ENCODE assay signal across 14 mouse cellular contexts in the genomic region with DNA sequence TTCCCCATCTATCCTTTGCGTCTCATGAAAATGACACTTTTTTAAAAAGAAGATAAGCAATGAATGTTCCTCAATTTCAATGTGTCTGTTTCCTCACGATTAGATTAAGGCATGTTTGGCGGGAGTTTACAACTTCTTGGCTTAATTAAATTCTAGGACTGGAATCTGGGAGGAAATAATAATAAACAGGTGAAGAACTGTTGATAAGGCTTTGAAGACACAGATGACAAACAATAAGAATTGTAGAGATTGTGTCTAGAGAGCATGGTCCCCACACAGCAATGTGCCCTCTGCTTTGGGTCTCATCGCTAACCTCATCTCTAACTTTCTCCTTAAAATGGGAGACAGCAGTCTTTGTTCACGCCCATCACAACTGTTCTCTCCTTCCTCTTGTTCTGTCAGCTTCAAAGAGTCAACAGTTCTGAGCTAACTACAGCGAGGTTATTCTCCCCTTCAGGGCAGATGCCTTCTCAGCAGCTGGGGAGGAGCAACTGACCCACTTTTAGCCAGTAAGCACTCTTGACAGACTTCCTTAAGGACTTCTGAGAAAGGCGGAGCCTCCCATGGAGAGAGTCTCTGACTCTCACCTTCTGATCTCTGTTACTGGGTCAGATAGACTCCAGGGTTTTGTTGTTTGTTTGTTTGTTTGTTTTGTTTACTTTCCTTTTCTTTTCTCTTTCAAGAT. TPM values are rescaled to one million over a fixed set of nuclear protein-coding genes. Genes with fewer than 3 reads are reported as not detected.
DNase-seq lines count a peak whose midpoint lies in the region; ATAC-seq lines count a peak whose summit lies in the region.
"Had no signal": no experiment of that assay in that cellular context is flagged by ENCODE, and none has a peak within 500 bp of the region (broad histone marks: within the 10 kb centered on the region; RNA-seq: fewer than 3 reads in every experiment).

No protein-coding gene starts in this region.

- no peak overlapping the region for H3K27ac ChIP-seq in heart, embryonic 12.5 days (ENCODE audit: poor library complexity, severe bottlenecking)
- H3K27ac ChIP-seq: hindbrain, embryonic 15.5 days; limb, embryonic 12.5 days; midbrain, embryonic 12.5 days had no signal

- no peak for ATAC-seq in megakaryocyte, adult 5-6 weeks (ENCODE audit: poor library complexity, severe bottlenecking)
- ATAC-seq in megakaryocyte progenitor cell, adult 5-6 weeks (replicated peaks; ENCODE audit: poor library complexity): peak; percentile 58
- no peak for ATAC-seq in heart, embryonic 12.5 days (ENCODE audit: insufficient number of reproducible peaks, low FRiP score)

- no peak overlapping the region for H3K9ac ChIP-seq in heart, embryonic 12.5 days
- H3K9ac ChIP-seq: hindbrain, embryonic 15.5 days; limb, embryonic 12.5 days; midbrain, embryonic 12.5 days had no signal

- H3K4me1 ChIP-seq in megakaryocyte, embryonic 14.5 days: peaks cover 83% of the 10 kb centered on the region
- peaks cover 15% of the 10 kb centered on the region for H3K4me1 ChIP-seq in heart, embryonic 12.5 days (replicated peaks)
- H3K4me1 ChIP-seq: hindbrain, embryonic 15.5 days; midbrain, embryonic 12.5 days had no signal

- H3K4me2 ChIP-seq in heart, embryonic 12.5 days: no peak overlapping the region
- H3K4me2 ChIP-seq: hindbrain, embryonic 15.5 days; limb, embryonic 12.5 days; midbrain, embryonic 12.5 days had no signal

- 57% methylated on average over 7 of the region's 7 CpGs for WGBS in heart, embryonic 12.5 days

- peak overlapping the region; percentile 67 for H3K4me3 ChIP-seq in megakaryocyte, embryonic 14.5 days (replicated peaks)
- no peak overlapping the region for H3K4me3 ChIP-seq in heart, embryonic 12.5 days
- H3K4me3 ChIP-seq: erythroblast, embryonic 14.5 days; hindbrain, embryonic 15.5 days; limb, embryonic 12.5 days; midbrain, embryonic 12.5 days had no signal

- peaks cover 2% of the 10 kb centered on the region for H3K36me3 ChIP-seq in megakaryocyte, embryonic 14.5 days (replicated peaks; ENCODE audit: low read length)
- no peaks in the 10 kb centered on the region for H3K36me3 ChIP-seq in heart, embryonic 12.5 days
- H3K36me3 ChIP-seq: hindbrain, embryonic 15.5 days; limb, embryonic 12.5 days; midbrain, embryonic 12.5 days had no signal

- H3K27me3 ChIP-seq in megakaryocyte, embryonic 14.5 days (replicated peaks): no peaks in the 10 kb centered on the region
- no peaks in the 10 kb centered on the region for H3K27me3 ChIP-seq in heart, embryonic 12.5 days (replicated peaks)
- H3K27me3 ChIP-seq: hindbrain, embryonic 15.5 days; limb, embryonic 12.5 days had no signal

- no peaks in the 10 kb centered on the region for H3K9me3 ChIP-seq in megakaryocyte, embryonic 14.5 days
- no peaks in the 10 kb centered on the region for H3K9me3 ChIP-seq in heart, embryonic 12.5 days (replicated peaks)
- H3K9me3 ChIP-seq: hindbrain, embryonic 15.5 days; limb, embryonic 12.5 days; midbrain, embryonic 12.5 days had no signal

- peak; percentile 35 for DNase-seq in liver
- DNase-seq in thymus, postnatal 4 days: peak; percentile 51
- DNase-seq in layer of hippocampus, postnatal 14 days (ENCODE audit: low spot score in 2 of 2): no peak
- DNase-seq in ovary, postnatal 14 days (ENCODE audit: low spot score): no peak
- DNase-seq: cerebellum, adult 9-10 months; kidney, adult 2 months had no signal

RNA-seq across cellular contexts. Expression of a gene that starts 9.1 kb away (rescaled TPM):
- polyA plus RNA-seq in megakaryocyte, embryonic 14.5 days (2012; ENCODE audit: insufficient read depth, low replicate concordance): 7.9 and 18.0 TPM in 2 replicates
- total RNA-seq in megakaryocyte, adult 5-6 weeks (2015): 168 and 172 TPM in 2 replicates
- total RNA-seq in megakaryocyte, adult 5-6 weeks (2017): 89.8 and 102 TPM in 2 replicates
- 81.8 and 91.6 TPM in 2 replicates for total RNA-seq in megakaryocyte progenitor cell, adult 5-6 weeks (2015)
- total RNA-seq in megakaryocyte progenitor cell, adult 5-6 weeks (2017): 40.7 and 45.9 TPM in 2 replicates
- total RNA-seq in layer of hippocampus, postnatal 14 days (2021): 1 to 10 TPM; 2.0 to 4.3 TPM
- polyA plus RNA-seq in heart, embryonic 12.5 days (2016; fragmentation: Nextera tagmentation; extraction: Ambion mirVana): 3.2 TPM in 2 replicates

RNA-seq across cellular contexts. Expression of a gene that starts 28.9 kb away (rescaled TPM):
- 0.56 TPM in 1 of 2 replicates, not detected in the other for polyA plus RNA-seq in megakaryocyte, embryonic 14.5 days (2012; ENCODE audit: insufficient read depth, low replicate concordance)
- total RNA-seq in megakaryocyte, adult 5-6 weeks (2015): 5.9 and 7.3 TPM in 2 replicates
- 10.4 and 16.2 TPM in 2 replicates for total RNA-seq in megakaryocyte, adult 5-6 weeks (2017)
- total RNA-seq in megakaryocyte progenitor cell, adult 5-6 weeks (2015): 20.2 and 21.9 TPM in 2 replicates
- total RNA-seq in megakaryocyte progenitor cell, adult 5-6 weeks (2017): 41.9 and 44.6 TPM in 2 replicates
- total RNA-seq in layer of hippocampus, postnatal 14 days (2021): 10 to 100 TPM; 13.1 to 13.6 TPM
- 15.7 and 18.5 TPM in 2 replicates for polyA plus RNA-seq in heart, embryonic 12.5 days (2016; fragmentation: Nextera tagmentation; extraction: Ambion mirVana)

Comparison
In these comparisons a context has a peak if more than half of its experiments do, and no peak if none do; other contexts are left out.
1. DNase-seq: peak in liver (single experiment) and thymus, postnatal 4 days (single experiment); none in layer of hippocampus, postnatal 14 days (0 of 2) and ovary, postnatal 14 days (single experiment).
2. RNA of a gene that starts 9.1 kb away (total RNA-seq): 89.8 to 172 TPM in megakaryocyte, adult 5-6 weeks and 40.7 to 91.6 TPM in megakaryocyte progenitor cell, adult 5-6 weeks; 2.0 to 4.3 TPM in layer of hippocampus, postnatal 14 days; every median in the first group is over 4 times any median in the second.